Mouse (Mus musculus) megakaryocyte progenitor cell, adult 5-6 weeks (primary cell): Measurements from ENCODE around the gene Src. TPM values are rescaled to one million over a fixed set of nuclear protein-coding genes. Genes with fewer than 3 reads are reported as not detected.
"Not testable (repeated sequence)": the region's sequence is repeated elsewhere in the genome, so short reads cannot be mapped to it uniquely, and the experiment has no call there.

Experiments
- ATAC-seq: replicated peaks from 2 replicates; pipeline ENCODE4 v1.8.0; 2016; ENCODE audit warnings: mild to moderate bottlenecking, moderate TSS enrichment, inconsistent platforms; ENCODE audit not compliant: poor library complexity
- total RNA-seq, 2 experiments: library from RNA; stranded (forward) in 1 of 2; stranded (reverse) in 1 of 2; fragments of 157-497, 149-512 nt in 1 of 2; fragments of 200-1000 nt in 1 of 2; gene quantifications; 2 replicates each; pipeline versions ENCODE4 v1.2.3 to v1.2.4; 2015 to 2017

Gene Src
- total RNA-seq (2015), result 0.27 TPM in 1 of 2 replicates, not detected in the other
- 0.07 TPM in 1 of 2 replicates, not detected in the other for total RNA-seq (2017)

GRCm38 (mm10) chr2:157418206-157418605 is at the start of gene Src:
Gene Src, plus strand, starts transcription at chr2:157418444.
- ATAC-seq, result no peak

- ATAC-seq, result no peak
These were observed 46.5 kb upstream of the Src start for GRCm38 (mm10) chr2:157371696-157372095.

- ATAC-seq, result no peak
These were observed 44.6 kb upstream of the Src start for GRCm38 (mm10) chr2:157373681-157374080.

GRCm38 (mm10) chr2:157375051-157375450 is 43.2 kb upstream of the Src start:
- no peak for ATAC-seq

GRCm38 (mm10) chr2:157375794-157376757 is 42.2 kb upstream of the Src start:
- ATAC-seq, result no peak

GRCm38 (mm10) chr2:157376995-157377394 is 41.2 kb upstream of the Src start:
- no peak for ATAC-seq

- ATAC-seq, result no peak
These were observed 33.4 kb upstream of the Src start for GRCm38 (mm10) chr2:157384836-157385235.

- not testable (repeated sequence) for ATAC-seq
These were observed 29.2 kb upstream of the Src start for GRCm38 (mm10) chr2:157388901-157389590.

- ATAC-seq, result no peak
These were observed 28.7 kb upstream of the Src start for GRCm38 (mm10) chr2:157389591-157389921.

GRCm38 (mm10) chr2:157392331-157392730 is 25.9 kb upstream of the Src start:
- no peak for ATAC-seq

- ATAC-seq, result no peak
These were observed 24.7 kb upstream of the Src start for GRCm38 (mm10) chr2:157393549-157393948.

GRCm38 (mm10) chr2:157394868-157395267 is 23.4 kb upstream of the Src start:
- ATAC-seq, result no peak

GRCm38 (mm10) chr2:157395371-157395770 is 22.9 kb upstream of the Src start:
- ATAC-seq, result no peak

GRCm38 (mm10) chr2:157395960-157396359 is 22.3 kb upstream of the Src start:
- ATAC-seq, result peak; percentile 84

GRCm38 (mm10) chr2:157397376-157397775 is 20.9 kb upstream of the Src start:
- no peak for ATAC-seq

- no peak for ATAC-seq
These were observed 19.7 kb upstream of the Src start for GRCm38 (mm10) chr2:157398539-157398938.

- no peak for ATAC-seq
These were observed 18.4 kb upstream of the Src start for GRCm38 (mm10) chr2:157399797-157400196.

- ATAC-seq, result no peak
These were observed 17.8 kb upstream of the Src start for GRCm38 (mm10) chr2:157400491-157400890.

GRCm38 (mm10) chr2:157401261-157401660 is 17.0 kb upstream of the Src start:
- ATAC-seq, result no peak

GRCm38 (mm10) chr2:157407596-157407995 is 10.6 kb upstream of the Src start:
- no peak for ATAC-seq

GRCm38 (mm10) chr2:157409793-157410533 is 8.3 kb upstream of the Src start:
- no peak for ATAC-seq
